Mouse (Mus musculus) cerebellum, adult (tissue): ENCODE results near the gene Rin3.

ENCODE experiments used
- ATAC-seq: cut with Nextera tagmentation; 2 replicates; pipeline ENCODE4 v1.9.2; 2017; ENCODE audit warnings: mild to moderate bottlenecking, moderate library complexity, mixed read lengths; ENCODE audit not compliant: insufficient number of reproducible peaks, low FRiP score, low TSS enrichment

Rin3 gene

GRCm38 (mm10) chr12:102299209-102299608, 16.4 kb downstream of the Rin3 start:
- no peak for ATAC-seq

GRCm38 (mm10) chr12:102301585-102301984, 18.7 kb downstream of the Rin3 start:
- ATAC-seq, result no peak

- no peak for ATAC-seq
These were observed 19.5 kb downstream of the Rin3 start for GRCm38 (mm10) chr12:102302322-102302721.

GRCm38 (mm10) chr12:102302831-102303351, 20.0 kb downstream of the Rin3 start:
- ATAC-seq, result no peak

GRCm38 (mm10) chr12:102303867-102304266, 21.0 kb downstream of the Rin3 start:
- ATAC-seq, result no peak

GRCm38 (mm10) chr12:102305069-102305836, 22.4 kb downstream of the Rin3 start:
- ATAC-seq, result no peak

GRCm38 (mm10) chr12:102308001-102308456, 25.2 kb downstream of the Rin3 start:
- ATAC-seq, result no peak

- ATAC-seq, result no peak
These were observed 25.7 kb downstream of the Rin3 start for GRCm38 (mm10) chr12:102308457-102309011.

- ATAC-seq, result no peak
These were observed 26.4 kb downstream of the Rin3 start for GRCm38 (mm10) chr12:102309099-102309799.

GRCm38 (mm10) chr12:102309800-102310195, 26.9 kb downstream of the Rin3 start:
- no peak for ATAC-seq

GRCm38 (mm10) chr12:102310261-102310660, 27.4 kb downstream of the Rin3 start:
- ATAC-seq, result no peak

GRCm38 (mm10) chr12:102311454-102311853, 28.6 kb downstream of the Rin3 start:
- no peak for ATAC-seq

- no peak for ATAC-seq
These were observed 36.3 kb downstream of the Rin3 start for GRCm38 (mm10) chr12:102319150-102319549.

GRCm38 (mm10) chr12:102319899-102320298, 37.1 kb downstream of the Rin3 start:
- ATAC-seq, result no peak

GRCm38 (mm10) chr12:102320322-102320721, 37.5 kb downstream of the Rin3 start:
- no peak for ATAC-seq

- ATAC-seq, result no peak
These were observed 38.3 kb downstream of the Rin3 start for GRCm38 (mm10) chr12:102321064-102321728.

- no peak for ATAC-seq
These were observed 39.0 kb downstream of the Rin3 start for GRCm38 (mm10) chr12:102321855-102322254.

- ATAC-seq, result no peak
These were observed 40.5 kb downstream of the Rin3 start for GRCm38 (mm10) chr12:102323392-102323791.

- no peak for ATAC-seq
These were observed 41.5 kb downstream of the Rin3 start for GRCm38 (mm10) chr12:102324156-102324885.

GRCm38 (mm10) chr12:102324886-102325220, 42.0 kb downstream of the Rin3 start:
- ATAC-seq, result no peak
